Mouse (Mus musculus) small intestine, adult 2 months (tissue): ENCODE measurements around the gene Npdc1. TPM values are rescaled to one million over a fixed set of nuclear protein-coding genes. Genes with fewer than 3 reads are reported as not detected.

Source experiments
- H3K27ac ChIP-seq: fragments of 200-500 bp; 2 replicates; pipeline ENCODE4 v1.5.1; 2012; ENCODE audit warnings: low read depth, low read length, control low read depth, inconsistent platforms; ENCODE audit not compliant: insufficient read depth
- H3K27me3 ChIP-seq: fragments of 200-500 bp; 2 replicates; pipeline ENCODE4 v1.6.1; 2012; ENCODE audit warnings: mild to moderate bottlenecking, moderate library complexity, low read length, inconsistent platforms; ENCODE audit not compliant: control insufficient read depth, insufficient read depth
- H3K36me3 ChIP-seq: fragments of 200-500 bp; 2 replicates; pipeline ENCODE4 v1.6.1; 2012; ENCODE audit warnings: mild to moderate bottlenecking, low read length, control low read depth, inconsistent platforms; ENCODE audit not compliant: control insufficient read depth, insufficient read depth
- H3K4me1 ChIP-seq: fragments of 200-500 bp; 2 replicates; pipeline ENCODE4 v1.6.1; 2012; ENCODE audit warnings: low read length, inconsistent platforms, mixed read lengths; ENCODE audit not compliant: control insufficient read depth, insufficient read depth, insufficient read length
- H3K4me3 ChIP-seq: fragments of 200-500 bp; 2 replicates; pipeline ENCODE4 v1.5.1; 2012; ENCODE audit warnings: low read depth, mild to moderate bottlenecking, control low read depth, inconsistent platforms, low read length, moderate library complexity
- CTCF ChIP-seq: fragments of 200-500 bp; IDR thresholded peaks from 2 replicates; pipeline ENCODE4 v1.5.1; 2012; ENCODE audit warnings: low read depth, mild to moderate bottlenecking, control low read depth, inconsistent platforms, low read length, moderate library complexity, mixed read lengths; ENCODE audit not compliant: insufficient replicate concordance, insufficient read length; ENCODE audit errors: extremely low read depth
- POLR2A ChIP-seq: fragments of 200-500 bp; IDR thresholded peaks from 2 replicates; pipeline ENCODE4 v1.6.1; 2012; ENCODE audit warnings: low read depth, mild to moderate bottlenecking, control low read depth, inconsistent platforms, low read length, moderate library complexity
- WGBS: fragments of 180-500 bp; shearing (Covaris S2); methylation state at CpG from one replicate; pipeline ENCODE4 v1.1.7; 2018; 5-methylcytosine and 5-hydroxymethylcytosine counted together
- polyA plus RNA-seq: library from polyadenylated mRNA; depleted of rRNA; stranded (reverse); fragments of >200 nt; gene quantifications from 2 replicates; pipeline ENCODE4 v1.2.3, GENCODE M21; 2012

The Npdc1 gene
- polyA plus RNA-seq, 1 experiment, result 117 TPM

DNA sequence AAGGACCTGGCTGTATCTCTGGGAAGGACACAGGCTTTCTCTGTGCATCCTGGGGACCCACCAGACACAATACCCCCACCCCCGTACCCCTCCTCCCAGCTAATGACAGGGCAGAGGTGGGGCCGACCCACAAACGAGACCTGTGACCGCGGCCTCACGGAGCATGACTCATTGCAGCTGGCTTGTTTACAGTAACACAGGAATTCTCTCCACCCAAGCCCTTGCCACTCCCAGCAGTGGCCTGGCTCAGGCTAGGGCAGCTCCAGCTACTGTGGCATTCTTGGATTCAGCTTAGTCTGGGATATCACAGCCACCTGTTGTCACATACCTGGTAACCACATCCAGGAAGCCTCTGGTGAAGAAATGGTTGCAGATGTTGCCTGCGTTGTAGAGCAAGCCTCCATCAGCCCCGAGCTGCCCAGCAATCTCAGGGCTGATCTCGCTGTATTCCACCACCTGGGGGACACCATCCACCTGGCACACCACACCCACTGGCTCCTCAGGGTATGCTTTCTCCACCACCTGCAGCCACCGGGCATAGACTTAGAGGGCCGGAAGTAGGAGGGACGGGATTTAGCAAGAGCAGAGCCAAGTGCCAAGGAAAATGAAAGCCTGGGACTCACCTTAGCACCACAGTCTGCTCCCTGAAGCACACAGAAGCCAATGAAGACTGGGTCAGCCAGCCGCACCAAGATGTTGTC, 35.5 kb upstream of the Npdc1 start:
- TF ChIP-seq POLR2A, result no peak
- no peak for TF ChIP-seq CTCF
- H3K27me3 ChIP-seq, result no peaks in the 10 kb centered on the region
- 22% methylated on average over 13 of the region's 13 CpGs for WGBS
- H3K36me3 ChIP-seq, result peaks cover 24% of the 10 kb centered on the region
- H3K4me1 ChIP-seq, result peaks cover 26% of the 10 kb centered on the region
- H3K27ac ChIP-seq, result peak overlapping the region; percentile 89
- peak overlapping the region; percentile 91 for H3K4me3 ChIP-seq

DNA sequence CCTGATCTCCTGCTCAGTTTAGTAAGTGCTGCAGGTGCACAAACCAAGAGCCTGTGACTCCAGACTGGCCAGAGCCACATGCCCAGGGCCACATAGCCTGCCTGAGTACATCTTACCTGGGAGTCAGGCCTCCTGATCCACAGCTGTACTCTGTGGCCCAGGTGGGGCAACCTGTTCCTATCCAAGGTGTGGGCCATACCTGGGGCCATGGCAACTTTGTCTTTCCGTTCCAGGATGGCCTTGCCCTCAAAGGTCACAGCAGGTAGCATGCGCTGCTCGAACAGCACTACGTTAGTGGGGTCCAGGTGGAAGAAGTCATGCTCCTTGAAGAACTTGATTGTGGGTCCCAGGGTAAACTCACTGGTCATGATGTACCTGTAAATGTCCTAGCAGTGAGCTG, 34.8 kb upstream of the Npdc1 start:
- TF ChIP-seq CTCF (no peak), POLR2A (no peak)
- peak overlapping the region; percentile 89 for H3K27ac ChIP-seq
- H3K4me3 ChIP-seq, result peak overlapping the region; percentile 91
- H3K4me1 ChIP-seq, result peaks cover 29% of the 10 kb centered on the region
- no peaks in the 10 kb centered on the region for H3K27me3 ChIP-seq
- 61% methylated on average over 4 of the region's 4 CpGs for WGBS
- peaks cover 24% of the 10 kb centered on the region for H3K36me3 ChIP-seq

DNA sequence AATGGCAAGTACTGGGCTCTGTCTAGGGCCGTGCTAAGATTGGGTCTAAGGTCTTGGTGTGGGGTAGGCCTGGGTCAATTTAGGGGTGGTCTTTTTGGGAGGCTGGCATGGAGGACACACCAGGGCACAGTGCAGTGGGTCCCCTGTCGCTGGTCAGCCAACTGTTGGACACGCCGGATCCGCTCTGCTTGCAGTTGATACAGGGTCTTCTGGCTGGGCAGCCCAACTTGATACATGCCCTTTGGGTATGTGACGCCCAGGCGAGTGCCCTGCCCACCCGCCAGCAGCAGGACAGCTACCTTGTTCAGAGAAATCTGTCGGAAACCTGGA, 34.4 kb upstream of the Npdc1 start:
- peaks cover 29% of the 10 kb centered on the region for H3K4me1 ChIP-seq
- H3K36me3 ChIP-seq, result peaks cover 24% of the 10 kb centered on the region
- no peak for TF ChIP-seq CTCF
- TF ChIP-seq POLR2A, result no peak
- peak overlapping the region; percentile 91 for H3K4me3 ChIP-seq
- H3K27ac ChIP-seq, result peak overlapping the region; percentile 89
- 35% methylated on average over 9 of the region's 9 CpGs for WGBS
- H3K27me3 ChIP-seq, result no peaks in the 10 kb centered on the region

DNA sequence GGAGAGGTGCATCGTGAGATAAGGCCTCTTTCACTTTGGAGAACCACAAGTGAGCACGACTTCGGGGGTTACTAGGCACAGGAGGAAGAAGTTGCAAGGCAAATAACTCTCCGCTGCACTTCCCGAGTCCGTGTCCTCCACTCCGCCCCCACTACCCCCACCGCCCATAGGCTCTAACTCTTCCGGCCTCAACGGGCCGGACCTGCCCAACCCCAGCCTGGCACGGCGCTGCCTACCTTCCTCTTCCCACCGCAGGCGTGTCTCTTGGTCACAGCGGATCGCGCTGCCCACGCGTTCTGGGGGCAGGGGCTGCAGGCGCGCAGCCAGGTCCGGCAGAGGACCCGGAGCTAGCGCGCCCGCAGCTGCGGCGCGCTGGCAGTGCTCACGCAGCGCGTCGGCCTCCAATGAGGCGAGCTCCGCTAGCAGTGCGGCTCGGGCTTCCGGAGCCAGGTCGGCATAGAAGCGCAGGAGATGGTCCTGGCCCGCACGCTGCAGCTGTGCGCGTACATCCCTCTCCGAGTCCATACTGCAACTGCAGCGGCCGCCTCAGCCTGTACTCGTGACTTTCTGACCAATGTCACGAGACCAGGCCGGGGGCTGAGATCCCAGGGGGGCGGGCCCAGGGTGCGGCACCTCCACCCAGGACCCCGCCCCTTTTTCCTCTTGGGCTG, 33.9 kb upstream of the Npdc1 start, which contains the start of gene Uap1l1:
TSS of gene Uap1l1 (minus strand) at position 592 of the 671 bp plus-strand sequence.
- under 1% methylated on average over 50 of the region's 54 CpGs for WGBS
- TF ChIP-seq POLR2A, result peak; percentile 93
- no peak for TF ChIP-seq CTCF
- peaks cover 29% of the 10 kb centered on the region for H3K4me1 ChIP-seq

DNA sequence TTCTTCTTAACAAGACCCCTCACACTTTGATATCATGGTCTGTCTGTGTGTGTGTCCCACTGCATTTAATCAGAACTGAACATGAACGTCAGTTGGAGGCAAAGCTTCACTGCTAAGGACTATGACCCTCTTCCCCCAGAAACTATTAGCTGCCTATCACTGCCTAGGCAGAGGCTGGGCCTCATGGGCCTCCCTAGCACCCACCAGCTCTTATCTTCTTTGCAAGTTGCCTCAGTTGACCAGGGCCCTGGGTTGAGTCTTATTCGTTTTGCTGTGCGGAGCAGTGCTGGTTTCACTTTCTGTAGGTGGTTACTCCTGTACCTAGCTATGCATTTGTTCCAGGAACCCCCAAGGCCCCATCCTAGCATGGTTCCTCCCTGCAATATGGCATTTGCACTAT, 29.2 kb upstream of the Npdc1 start:
- no peaks in the 10 kb centered on the region for H3K36me3 ChIP-seq
- H3K27ac ChIP-seq, result no peak overlapping the region
- no peak for TF ChIP-seq CTCF
- no peak for TF ChIP-seq POLR2A
- peaks cover 27% of the 10 kb centered on the region for H3K4me1 ChIP-seq
- no peaks in the 10 kb centered on the region for H3K27me3 ChIP-seq
- no peak overlapping the region for H3K4me3 ChIP-seq
- 76% methylated on average over 3 of the region's 3 CpGs for WGBS

More for the DNA sequence above, 33.9 kb upstream of the Npdc1 start, which contains the start of gene Uap1l1:
- peak within 1 kb of the TSS; percentile 91 for H3K4me3 ChIP-seq
- peak within 1 kb of the TSS; percentile 89 for H3K27ac ChIP-seq
- H3K27me3 ChIP-seq, result no peaks in the 10 kb centered on the region
- peaks cover 24% of the 10 kb centered on the region for H3K36me3 ChIP-seq

DNA sequence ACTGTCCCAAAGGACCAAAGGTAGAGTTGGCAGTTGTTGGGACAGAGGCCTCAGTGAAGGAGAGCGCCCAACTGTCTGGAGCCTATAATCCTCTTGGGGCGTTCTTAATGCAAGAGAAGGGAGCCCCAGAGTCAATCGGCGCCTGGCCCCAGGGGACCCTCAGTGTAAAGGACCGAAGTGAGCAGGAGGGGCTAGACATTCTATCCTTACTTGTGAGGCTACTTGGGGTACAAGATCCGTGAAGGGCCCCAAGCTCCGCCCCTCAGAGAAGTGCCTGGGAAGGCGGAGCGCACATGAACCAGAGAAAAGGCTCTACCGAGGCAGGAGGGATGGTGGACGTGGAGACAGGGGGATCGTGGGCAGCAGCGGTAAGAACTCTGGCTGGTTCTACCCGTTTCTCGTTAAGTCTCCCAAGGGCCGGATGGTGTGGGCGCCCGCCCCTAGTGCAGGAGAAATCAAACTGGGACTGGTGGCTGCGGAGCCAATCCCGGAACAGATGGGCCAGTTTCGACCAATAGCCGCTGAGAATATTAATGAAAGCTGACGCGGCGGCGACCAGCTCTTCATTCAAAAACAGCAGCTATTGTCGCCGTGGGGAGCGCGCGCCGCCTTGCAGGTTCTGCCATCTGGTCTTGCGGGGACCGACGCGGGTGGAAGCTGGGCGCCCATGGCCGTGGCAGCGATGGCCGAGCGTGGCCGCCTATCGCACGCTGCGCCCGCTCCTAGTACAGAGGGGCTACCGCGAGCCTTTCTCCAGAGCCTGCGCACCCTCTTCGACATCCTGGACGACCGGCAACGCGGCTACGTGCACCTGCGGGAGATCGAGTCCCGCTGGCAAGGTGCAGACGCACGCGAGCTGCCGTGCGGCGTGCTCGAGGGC, 27.1 kb upstream of the Npdc1 start, which contains the start of gene Sapcd2:
TSS of gene Sapcd2 (plus strand) at position 558 of the 880 bp plus-strand sequence.
- Histone ChIP-seq H3K4me1 (peaks cover 25% of the 10 kb centered on the region), H3K27ac (no peak within 1 kb of the TSS), H3K4me3 (peak within 1 kb of the TSS; percentile 83), H3K36me3 (no peaks in the 10 kb centered on the region), H3K27me3 (no peaks in the 10 kb centered on the region)
- 2% methylated on average over 65 of the region's 65 CpGs for WGBS
- TF ChIP-seq POLR2A (no peak; the same call in 1 of the 2 replicates), CTCF (no peak; the same call in 1 of the 2 replicates)
